Mouse (Mus musculus) B cell, adult 2 months (primary cell): ENCODE results near the gene Tomt.

Experiments used
- DNase-seq, 2 experiments: peaks; one replicate each; pipeline ENCODE4 v3.0.0; 2022

The Tomt gene

GRCm38 (mm10) chr7:101901969-101902368, 4.2 kb downstream of the Tomt start:
- DNase-seq, result no peak

DNA sequence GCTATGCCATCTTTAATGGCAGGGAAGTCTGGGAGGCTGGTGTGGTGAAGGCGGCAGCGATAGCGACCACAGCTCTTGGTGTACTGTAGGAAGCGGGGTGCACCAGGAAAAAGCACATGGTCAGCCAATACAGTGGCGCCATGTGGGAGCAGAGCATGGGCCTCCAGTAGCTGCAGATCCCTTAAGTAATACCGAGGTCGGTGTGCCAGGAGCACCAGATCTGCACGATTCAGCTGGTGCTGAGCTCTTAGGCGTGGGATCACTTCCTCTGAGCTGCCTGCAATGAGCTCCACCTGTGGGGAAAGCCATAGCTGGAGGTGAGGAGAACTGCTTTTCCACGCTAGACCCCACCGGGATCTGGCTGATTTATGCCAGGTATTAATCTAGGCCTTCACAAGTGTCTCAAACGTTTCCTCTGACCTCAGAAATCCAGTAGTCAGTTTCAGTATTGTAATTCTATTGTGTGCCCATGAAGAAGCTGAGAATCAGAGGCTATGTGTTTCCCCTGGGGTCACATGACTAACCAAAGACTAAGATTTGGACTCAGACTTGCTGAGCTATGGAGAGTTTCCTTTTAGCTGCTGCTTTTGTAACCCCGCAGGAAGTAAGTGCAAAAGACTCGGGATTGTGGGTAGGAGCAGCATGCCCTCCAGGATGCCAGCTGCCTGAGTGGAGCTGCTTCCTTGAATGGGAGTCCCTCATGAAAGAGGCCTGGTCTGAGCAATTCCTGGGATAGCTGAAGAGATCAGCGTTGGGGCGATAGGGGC, 5.6 kb downstream of the Tomt start:
- no peak for DNase-seq

DNA sequence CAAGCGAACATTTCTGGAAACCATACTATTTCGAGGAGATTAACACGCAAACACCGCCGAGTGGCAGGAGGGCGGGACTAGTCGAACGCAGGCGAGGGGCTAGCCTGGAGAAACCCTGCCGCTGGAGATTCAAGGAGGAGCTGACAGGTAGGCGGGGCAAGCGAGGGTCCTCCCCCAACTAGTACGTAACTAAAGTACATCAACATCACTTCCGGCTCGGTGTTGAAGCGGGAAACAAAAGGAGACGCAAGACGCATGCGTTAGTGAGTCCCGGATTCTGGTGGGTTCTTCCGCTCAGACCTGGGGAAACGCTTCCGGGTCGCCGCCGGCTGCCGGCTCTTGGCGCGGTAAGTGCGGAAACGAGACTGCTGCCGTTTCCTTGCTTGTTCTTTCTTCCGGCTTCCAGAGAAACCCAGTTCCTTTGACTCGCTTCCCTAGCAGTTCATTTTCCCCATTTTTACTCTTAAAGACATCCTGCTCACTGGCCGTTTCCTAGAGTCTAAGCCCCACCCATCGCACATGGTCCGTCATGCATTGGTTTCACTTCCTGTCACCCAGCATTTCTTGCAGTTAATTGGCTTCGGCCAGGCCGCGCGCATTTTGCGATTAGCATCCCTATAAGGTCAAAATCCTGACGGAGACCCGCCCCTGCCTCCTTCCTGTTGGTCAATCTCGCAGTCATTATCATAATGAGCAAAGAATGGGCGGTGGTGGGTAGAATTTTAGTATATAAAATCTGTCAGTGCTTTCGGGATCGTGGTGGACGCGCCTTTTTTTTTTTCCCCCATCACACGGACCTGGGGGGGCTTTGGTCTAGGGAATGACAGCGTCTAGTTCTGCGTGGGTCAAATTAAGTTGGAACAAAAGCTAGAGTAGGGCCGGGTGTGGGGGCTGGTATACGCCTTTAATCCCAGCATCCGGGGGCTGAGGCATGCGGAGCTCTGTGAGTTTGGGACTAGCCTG, 9.8 kb downstream of the Tomt start:
- DNase-seq, result peak; percentile 95 to 98

- no peak for DNase-seq
These were observed 10.5 kb downstream of the Tomt start for GRCm38 (mm10) chr7:101895695-101896094.

DNA sequence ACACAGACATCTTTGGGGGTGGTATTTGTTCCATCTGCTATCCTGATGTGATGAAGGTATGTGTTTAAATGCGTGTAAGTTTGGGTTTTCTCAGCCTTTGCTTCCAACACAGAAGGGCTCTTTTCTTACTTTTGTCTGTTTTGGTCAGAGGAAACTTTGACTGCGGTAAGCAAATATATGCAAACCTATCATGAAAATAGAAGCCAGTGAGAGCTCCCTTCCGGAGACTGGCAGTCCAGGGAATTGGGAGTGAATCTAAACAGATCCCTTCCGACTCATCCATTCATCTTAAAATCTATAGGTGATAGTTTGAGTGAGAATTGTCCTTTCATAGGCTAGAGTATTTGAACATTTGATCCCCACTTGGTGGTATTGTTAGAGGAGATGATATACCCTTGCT, 17.7 kb downstream of the Tomt start:
- DNase-seq, result no peak

GRCm38 (mm10) chr7:101886274-101886673, 19.9 kb downstream of the Tomt start:
- DNase-seq, result no peak

DNA sequence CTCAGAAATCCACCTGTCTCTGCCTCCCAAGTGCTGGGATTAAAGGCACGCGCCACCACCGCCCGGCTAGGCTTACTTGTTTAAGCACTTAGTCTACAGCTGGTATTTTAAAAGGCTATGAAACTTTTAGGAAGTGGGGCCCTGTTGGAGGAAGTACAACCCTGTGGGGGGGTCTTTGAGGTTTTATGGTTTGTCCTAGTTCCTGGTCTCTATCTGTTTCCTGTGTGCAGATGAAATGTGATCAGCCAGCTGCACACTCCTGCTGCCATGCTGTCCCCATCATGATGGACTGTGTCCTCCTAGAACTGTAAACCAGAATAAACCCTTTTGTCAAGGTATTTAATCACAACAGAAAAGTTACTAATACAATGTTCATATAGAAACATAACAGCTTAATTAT, 22.0 kb downstream of the Tomt start:
- peak in 1 of 2 experiments; percentile 17 for DNase-seq

- DNase-seq, result no peak
These were observed 23.6 kb downstream of the Tomt start for GRCm38 (mm10) chr7:101882413-101883154.

GRCm38 (mm10) chr7:101880855-101881254, 25.3 kb downstream of the Tomt start:
- no peak for DNase-seq

DNA sequence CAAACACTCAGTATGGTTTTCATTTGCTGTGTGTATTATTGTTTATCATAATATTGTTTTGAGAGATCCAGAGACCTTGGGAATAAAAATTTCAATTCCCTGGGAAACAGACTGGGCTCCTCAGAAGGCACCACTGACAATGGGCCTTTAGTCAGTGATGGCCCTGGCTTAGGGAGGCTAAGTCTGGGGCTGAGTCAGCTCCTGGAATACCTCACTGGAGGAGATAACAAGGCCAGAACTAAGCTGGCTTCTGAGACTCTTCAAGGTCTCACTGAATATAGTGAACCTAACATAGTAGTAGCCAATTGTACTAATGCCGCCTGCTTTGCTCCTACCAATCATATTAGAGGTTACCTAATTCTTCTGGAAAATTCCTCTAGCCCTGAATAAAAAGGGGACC, 30.2 kb downstream of the Tomt start:
- no peak for DNase-seq

- DNase-seq, result no peak
These were observed 34.9 kb downstream of the Tomt start for GRCm38 (mm10) chr7:101871296-101871695.

GRCm38 (mm10) chr7:101870629-101871028, 35.5 kb downstream of the Tomt start, which contains the start of gene Folr1:
TSS of gene Folr1 (minus strand) at chr7:101870788.
- no peak for DNase-seq

DNA sequence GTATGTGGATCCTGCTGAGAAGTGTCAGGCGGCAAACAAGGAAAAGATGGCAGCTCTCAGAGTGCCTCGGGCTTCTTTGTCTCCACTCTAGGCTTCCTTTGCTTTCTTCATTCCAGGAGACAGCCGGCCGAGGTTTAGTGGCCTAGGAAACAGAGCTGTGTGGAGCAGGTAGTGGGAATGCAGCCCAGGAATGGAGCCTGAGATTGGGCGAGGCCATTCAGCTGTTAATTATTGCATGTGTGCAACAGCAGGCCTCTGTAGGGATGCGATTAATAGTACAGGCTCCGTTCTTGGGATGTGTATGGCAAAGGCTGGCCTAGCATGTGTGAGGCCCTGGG, 37.0 kb downstream of the Tomt start:
- no peak for DNase-seq

DNA sequence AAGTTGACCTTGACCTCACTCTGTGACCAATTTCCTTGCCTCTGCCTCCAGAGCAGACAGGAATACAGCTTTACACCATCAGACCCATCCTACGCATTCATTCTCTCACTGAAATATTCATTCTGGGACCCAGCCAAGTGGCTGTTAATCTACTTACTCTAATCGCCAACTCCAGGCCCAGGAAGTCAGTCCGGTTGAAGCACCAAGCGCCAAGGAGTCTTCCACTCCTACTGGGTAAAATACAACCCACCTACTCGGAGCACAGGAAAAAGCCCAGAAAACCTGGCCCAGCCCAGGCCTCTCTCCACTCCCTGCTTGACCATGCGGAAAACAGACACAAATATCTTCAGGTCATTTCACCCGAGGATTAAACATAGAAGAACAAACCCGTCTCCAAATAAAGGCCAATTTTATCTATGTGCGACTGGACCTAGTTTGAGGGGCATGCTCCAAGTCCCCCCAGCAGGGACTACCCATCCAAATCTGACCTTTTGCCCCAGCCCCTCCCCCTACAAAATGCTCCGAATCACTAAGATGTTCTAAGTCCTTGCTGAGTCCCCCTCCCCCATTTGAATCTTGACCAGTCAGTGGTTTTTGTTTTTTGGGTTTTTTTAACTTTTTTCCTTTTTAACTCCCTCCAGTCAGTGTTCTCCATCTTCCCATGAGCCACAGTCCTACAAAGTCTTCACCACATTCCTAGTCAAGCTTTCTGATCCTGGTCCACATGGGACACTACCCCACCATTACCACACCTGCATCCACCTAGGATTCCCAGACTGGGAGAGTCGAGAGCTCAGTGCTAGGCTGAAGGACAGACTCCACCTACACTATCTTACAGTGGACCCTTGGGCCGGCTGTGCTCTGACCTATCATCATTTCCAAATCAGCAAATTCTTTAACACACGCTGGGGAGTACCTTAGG, 37.7 kb downstream of the Tomt start:
- no peak for DNase-seq

- DNase-seq, result no peak
These were observed 38.7 kb downstream of the Tomt start for GRCm38 (mm10) chr7:101867482-101867881.

GRCm38 (mm10) chr7:101866491-101867265, 39.5 kb downstream of the Tomt start:
- no peak for DNase-seq

GRCm38 (mm10) chr7:101863415-101863814, 42.7 kb downstream of the Tomt start, which contains the start of gene Anapc15:
TSS of gene Anapc15 (plus strand) at chr7:101863715.
- no peak for DNase-seq

GRCm38 (mm10) chr7:101862291-101862690, 43.9 kb downstream of the Tomt start:
- DNase-seq, result no peak

- no peak for DNase-seq
These were observed 45.2 kb downstream of the Tomt start for GRCm38 (mm10) chr7:101860978-101861377.

DNA sequence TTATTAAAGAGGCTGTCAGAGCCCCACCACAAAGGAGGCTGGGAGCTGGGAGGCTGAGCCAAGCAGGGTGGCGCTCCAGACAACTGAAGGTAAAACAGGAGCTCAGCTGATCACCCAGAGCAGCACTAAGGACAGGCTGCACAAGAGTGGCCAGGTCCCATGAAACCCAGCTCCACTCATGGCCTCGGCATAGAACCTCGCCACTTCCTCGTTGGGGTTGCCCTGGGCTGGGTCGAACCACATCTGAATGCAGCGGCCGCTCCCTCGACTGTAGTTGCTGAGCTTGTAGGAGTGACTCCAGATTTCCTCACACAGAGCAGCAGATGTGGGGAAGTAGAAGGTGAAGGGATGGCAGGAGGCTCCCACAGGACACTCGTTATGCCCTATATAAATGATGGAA, 47.8 kb downstream of the Tomt start:
- DNase-seq, result peak; percentile 16 to 24

DNA sequence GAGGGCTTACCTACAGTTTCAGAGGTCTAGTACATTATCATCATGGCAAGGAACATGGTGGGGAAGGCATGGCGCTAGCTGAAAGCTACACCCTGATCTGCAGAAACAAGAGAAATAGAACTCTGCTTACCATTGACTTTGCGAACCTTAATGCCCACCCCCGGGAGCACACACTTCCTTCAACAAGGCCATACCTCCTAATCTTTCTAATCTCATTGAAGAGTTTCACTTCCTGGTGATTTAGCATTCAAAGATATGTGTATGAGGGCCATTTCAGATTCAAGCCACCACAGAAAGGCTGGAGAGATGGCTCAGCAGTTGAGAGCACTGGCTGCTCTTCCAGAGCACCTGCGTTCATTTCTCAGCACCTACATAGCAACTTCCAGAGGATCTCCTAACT, 49.1 kb downstream of the Tomt start, which contains the start of gene Folr2:
Folr2 (minus strand) TSS at position 101 of the 400 bp plus-strand sequence.
- DNase-seq, result peak; percentile 14 to 19
